In the genomic region with DNA sequence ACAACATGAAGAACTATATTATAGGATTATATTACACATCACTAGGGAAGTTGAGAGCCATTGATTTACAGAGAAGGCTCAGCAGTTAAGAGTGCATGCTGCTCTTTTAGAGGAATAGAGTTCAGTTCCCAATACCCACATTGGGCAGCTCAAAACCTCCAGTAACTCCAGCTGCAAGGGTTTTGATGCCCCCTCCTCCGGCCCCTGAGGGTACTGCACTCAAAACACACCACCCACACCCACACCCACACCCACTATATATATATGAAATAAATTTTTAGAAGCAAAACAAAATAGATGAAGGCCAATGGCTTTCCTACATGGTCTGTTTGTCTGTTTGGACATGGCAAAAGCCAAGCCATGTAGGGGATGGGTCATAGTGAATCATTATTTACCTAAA, we compare ENCODE assay signal across 19 mouse cellular contexts. TPM values are rescaled to one million over a fixed set of nuclear protein-coding genes. Genes with fewer than 3 reads are reported as not detected.
DNase-seq lines count a peak whose midpoint lies in the region; ATAC-seq and TF ChIP-seq lines count a peak whose summit lies in the region.
"Had no signal": no experiment of that assay in that cellular context is flagged by ENCODE, and none has a peak within 500 bp of the region (broad histone marks: within the 10 kb centered on the region; RNA-seq: fewer than 3 reads in every experiment).

No protein-coding gene starts in this region.

- no peaks in the 10 kb centered on the region for H3K4me1 ChIP-seq in thymus, adult 2 months (replicated peaks; ENCODE audit: control insufficient read depth, insufficient read depth, low read length)
- H3K4me1 ChIP-seq in G1E (ENCODE audit: insufficient read depth, low read depth, low read length): peaks cover 22% of the 10 kb centered on the region
- H3K4me1 ChIP-seq: embryonic facial prominence, embryonic 15.5 days had no signal

- no peaks in the 10 kb centered on the region for H3K36me3 ChIP-seq in thymus, adult 2 months (ENCODE audit: control insufficient read depth, insufficient read depth, low read length)
- H3K36me3 ChIP-seq in G1E (replicated peaks): no peaks in the 10 kb centered on the region
- H3K36me3 ChIP-seq: embryonic facial prominence, embryonic 15.5 days; forebrain, embryonic 15.5 days; hindbrain, embryonic 10.5 days had no signal

- no peak for TF ChIP-seq POLR2A in thymus, adult 2 months (IDR thresholded peaks at IDR 0.05; ENCODE audit: control insufficient read depth, extremely low read depth, insufficient read depth, low read length, poor library complexity)

- no peak for TF ChIP-seq CTCF in thymus, adult 2 months (IDR thresholded peaks at IDR 0.05; ENCODE audit: borderline replicate concordance, control insufficient read depth, extremely low read depth, insufficient read depth, low read length, poor library complexity)
- peak; percentile 18; the same call in 1 of the 2 replicates for TF ChIP-seq CTCF in G1E (IDR thresholded peaks at IDR 0.05; ENCODE audit: low read depth, low read length)

- no peak overlapping the region for H3K27ac ChIP-seq in thymus, adult 2 months (ENCODE audit: control insufficient read depth, insufficient read depth, low read length)
- H3K27ac ChIP-seq: embryonic facial prominence, embryonic 15.5 days; forebrain, embryonic 15.5 days; hindbrain, embryonic 10.5 days; hindbrain, embryonic 14.5 days had no signal

- peak; percentile 33 for DNase-seq in thymus, postnatal 14 days
- no peak for DNase-seq in thymus, adult 2 months
- DNase-seq in G1E (ENCODE audit: low spot score) (no peak), NIH3T3 (ENCODE audit: low read depth) (peak; percentile 37)
- DNase-seq: adrenal gland, postnatal 10 days; cerebellum, adult 11 months; cerebellum, adult 8-10 months; cerebellum, postnatal 14 days; embryo, embryonic 11 days; gastrocnemius, postnatal 10 days had no signal

- 91% methylated on average over 1 of the region's 1 CpGs for WGBS in thymus, adult 2 months

- H3K27me3 ChIP-seq in thymus, adult 2 months (ENCODE audit: control insufficient read depth, insufficient read depth, low read length): no peaks in the 10 kb centered on the region
- H3K27me3 ChIP-seq in G1E (ENCODE audit: insufficient read depth, low read length): no peaks in the 10 kb centered on the region; the same call in 1 of the 2 replicates
- H3K27me3 ChIP-seq: embryonic facial prominence, embryonic 15.5 days; forebrain, embryonic 15.5 days had no signal

- no peaks in the 10 kb centered on the region for H3K9me3 ChIP-seq in G1E (replicated peaks)
- H3K9me3 ChIP-seq: embryonic facial prominence, embryonic 15.5 days; forebrain, embryonic 15.5 days; hindbrain, embryonic 10.5 days had no signal

- no peak overlapping the region for H3K4me3 ChIP-seq in thymus, adult 2 months (ENCODE audit: control insufficient read depth, insufficient read depth, low read length)
- H3K4me3 ChIP-seq in G1E (ENCODE audit: low read depth, low read length): no peak overlapping the region
- H3K4me3 ChIP-seq: embryonic facial prominence, embryonic 15.5 days; forebrain, embryonic 15.5 days; hindbrain, embryonic 10.5 days had no signal

- no peak for ATAC-seq in G1E (ENCODE audit: extremely low read depth, insufficient number of reproducible peaks, low FRiP score, poor library complexity, severe bottlenecking)
- 0 out of 2 replicates have a peak, but pooled peaks have one; percentile 32 for ATAC-seq in megakaryocyte-erythroid progenitor cell, adult 5-6 weeks (replicated peaks; ENCODE audit: low FRiP score, low TSS enrichment, poor library complexity, severe bottlenecking)
- ATAC-seq in erythroblast, adult 5-6 weeks (replicated peaks; ENCODE audit: low FRiP score, poor library complexity, severe bottlenecking): no peak
- ATAC-seq in monocyte, adult 5-6 weeks (replicated peaks; ENCODE audit: insufficient number of reproducible peaks, low FRiP score, low TSS enrichment, poor library complexity, severe bottlenecking): no peak
- ATAC-seq: CD4-positive, CD25-positive, alpha-beta regulatory T cell, adult 4 months; forebrain, embryonic 15.5 days; inflammation-experienced regulatory T-cells, adult 6 months had no signal

RNA-seq across cellular contexts. Expression of a gene that starts 33.0 kb away (rescaled TPM):
- polyA plus RNA-seq in thymus, adult 2 months (2012; rRNA removed): 10.9 and 12.3 TPM in 2 replicates
- total RNA-seq in G1E (2014; fragmentation: Nextera tagmentation) (337 and 417 TPM in 2 replicates), G1E (2017) (71.7 and 81.3 TPM in 2 replicates)
- 17.6 and 29.0 TPM in 2 replicates for polyA plus RNA-seq in G1E (2012)
- total RNA-seq in megakaryocyte-erythroid progenitor cell, adult 5-6 weeks (2014; fragmentation: Nextera tagmentation): 56.7 and 85.2 TPM in 2 replicates
- total RNA-seq in megakaryocyte-erythroid progenitor cell, adult 5-6 weeks (2017): 46.2 and 50.6 TPM in 2 replicates
- 2,131 and 2,183 TPM in 2 replicates for total RNA-seq in erythroblast, adult 5-6 weeks (2015; ENCODE audit: low replicate concordance)
- 2,463 and 2,483 TPM in 2 replicates for total RNA-seq in erythroblast, adult 5-6 weeks (2017; ENCODE audit: low replicate concordance)
- total RNA-seq in monocyte, adult 5-6 weeks (2017): 221 to 285 TPM (median 274 TPM) in 3 replicates

RNA-seq across cellular contexts. Expression of a gene that starts 40.6 kb away (rescaled TPM):
- polyA plus RNA-seq in thymus, adult 2 months (2012; rRNA removed): 50.1 and 60.1 TPM in 2 replicates
- total RNA-seq in G1E (2014; fragmentation: Nextera tagmentation): 142 and 152 TPM in 2 replicates
- 139 and 166 TPM in 2 replicates for total RNA-seq in G1E (2017)
- polyA plus RNA-seq in G1E (2012): 92.2 and 117 TPM in 2 replicates
- 64.7 and 115 TPM in 2 replicates for total RNA-seq in megakaryocyte-erythroid progenitor cell, adult 5-6 weeks (2014; fragmentation: Nextera tagmentation)
- 82.7 and 113 TPM in 2 replicates for total RNA-seq in megakaryocyte-erythroid progenitor cell, adult 5-6 weeks (2017)
- 49.9 and 65.9 TPM in 2 replicates for total RNA-seq in erythroblast, adult 5-6 weeks (2015; ENCODE audit: low replicate concordance)
- total RNA-seq in erythroblast, adult 5-6 weeks (2017; ENCODE audit: low replicate concordance): 63.1 and 76.4 TPM in 2 replicates
- 169 to 356 TPM (median 307 TPM) in 3 replicates for total RNA-seq in monocyte, adult 5-6 weeks (2017)

Comparison
In these comparisons a context has a peak if more than half of its experiments do, and no peak if none do; other contexts are left out.
1. DNase-seq: peak in thymus, postnatal 14 days (single experiment) and NIH3T3 (single experiment); none in thymus, adult 2 months (single experiment) and G1E (single experiment).